Mouse (Mus musculus): ENCODE results near the gene Smim24. TPM values are rescaled to one million over a fixed set of nuclear protein-coding genes. Genes with fewer than 3 reads are reported as not detected.

Gene Smim24
- polyA plus RNA-seq, 1 experiment from 2014 or later, result 0.84 TPM

GRCm38 (mm10) chr10:81354738-81355477 lies 37.9 kb upstream of the Smim24 start:
- no peaks in the 10 kb centered on the region for H3K9me3 ChIP-seq (ENCODE audit: control insufficient read depth, low read length)
- WGBS, result 70% methylated on average over 9 of the region's 9 CpGs
- H3K27me3 ChIP-seq (ENCODE audit: control insufficient read depth, insufficient read depth, low read length), result no peaks in the 10 kb centered on the region
- DNase-seq (ENCODE audit: low spot score) (no peak), ATAC-seq (ENCODE audit: low FRiP score) (no peak)
- no peak overlapping the region for H3K4me2 ChIP-seq (replicated peaks)
- H3K27ac ChIP-seq, result no peak overlapping the region
- H3K4me1 ChIP-seq (replicated peaks; ENCODE audit: control insufficient read depth, insufficient read depth, low read length), result peaks cover 19% of the 10 kb centered on the region
- H3K36me3 ChIP-seq (replicated peaks; ENCODE audit: control insufficient read depth, insufficient read depth), result no peaks in the 10 kb centered on the region
- H3K9ac ChIP-seq, result no peak overlapping the region
- H3K4me3 ChIP-seq (replicated peaks; ENCODE audit: low read length), result no peak overlapping the region

GRCm38 (mm10) chr10:81355533-81355932 lies 37.3 kb upstream of the Smim24 start:
- H3K9ac ChIP-seq, result no peak overlapping the region
- H3K27me3 ChIP-seq (ENCODE audit: control insufficient read depth, insufficient read depth, low read length), result no peaks in the 10 kb centered on the region
- no peak overlapping the region for H3K27ac ChIP-seq
- 0 out of 2 replicates have a peak, but pooled peaks cover 2% of the 10 kb centered on the region for H3K36me3 ChIP-seq (replicated peaks; ENCODE audit: control insufficient read depth, insufficient read depth)
- DNase-seq (ENCODE audit: low spot score) (no peak), ATAC-seq (ENCODE audit: low FRiP score) (no peak)
- no peak overlapping the region for H3K4me2 ChIP-seq (replicated peaks)
- no peaks in the 10 kb centered on the region for H3K9me3 ChIP-seq (ENCODE audit: control insufficient read depth, low read length)
- 90% methylated on average over 4 of the region's 4 CpGs for WGBS
- peaks cover 18% of the 10 kb centered on the region for H3K4me1 ChIP-seq (replicated peaks; ENCODE audit: control insufficient read depth, insufficient read depth, low read length)
- no peak overlapping the region for H3K4me3 ChIP-seq (replicated peaks; ENCODE audit: low read length)

DNA sequence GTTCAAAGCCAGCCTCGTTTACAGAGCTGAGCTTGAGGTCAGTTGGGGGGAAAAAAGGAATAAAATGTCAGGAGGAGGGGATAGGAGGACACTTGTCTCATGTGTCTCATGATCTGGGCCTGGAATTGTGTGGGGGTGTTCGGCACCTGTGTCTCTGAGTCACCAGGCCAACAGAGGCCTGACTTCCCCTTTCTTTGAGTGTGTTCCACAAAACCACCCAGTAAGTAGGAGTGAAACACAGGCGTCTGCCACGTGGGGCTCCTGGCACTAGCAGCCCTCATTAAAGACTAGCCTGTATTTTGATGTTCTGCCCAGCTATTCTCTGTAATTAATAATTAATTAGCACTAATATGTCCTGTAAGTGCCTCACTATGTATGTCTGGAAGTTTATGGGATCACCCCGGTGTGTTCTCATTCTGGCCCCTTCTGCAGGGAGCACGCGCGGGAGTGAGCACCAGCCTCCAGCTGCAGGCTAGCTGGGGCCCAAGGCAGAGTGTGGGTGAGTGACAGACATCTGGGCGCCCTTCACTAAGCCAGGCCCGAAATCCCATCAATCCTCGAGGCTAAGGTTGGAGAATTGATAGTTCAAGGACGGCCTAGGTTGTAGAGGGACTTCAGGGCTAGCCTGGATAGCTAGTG lies 36.4 kb upstream of the Smim24 start:
- H3K9ac ChIP-seq, result no peak overlapping the region
- no peaks in the 10 kb centered on the region for H3K27me3 ChIP-seq (ENCODE audit: control insufficient read depth, insufficient read depth, low read length)
- no peak overlapping the region for H3K27ac ChIP-seq
- no peak overlapping the region; the same call in 1 of the 2 replicates for H3K4me3 ChIP-seq (replicated peaks; ENCODE audit: low read length)
- H3K9me3 ChIP-seq (ENCODE audit: control insufficient read depth, low read length), result no peaks in the 10 kb centered on the region
- peak overlapping the region; percentile 97 for H3K4me2 ChIP-seq (replicated peaks)
- 0 out of 2 replicates have a peak, but pooled peaks cover 4% of the 10 kb centered on the region for H3K36me3 ChIP-seq (replicated peaks; ENCODE audit: control insufficient read depth, insufficient read depth)
- DNase-seq (ENCODE audit: low spot score) (no peak), ATAC-seq (ENCODE audit: low FRiP score) (no peak)
- 59% methylated on average over 12 of the region's 12 CpGs for WGBS
- peaks cover 18% of the 10 kb centered on the region for H3K4me1 ChIP-seq (replicated peaks; ENCODE audit: control insufficient read depth, insufficient read depth, low read length)

- Histone ChIP-seq H3K4me1 (replicated peaks; ENCODE audit: control insufficient read depth, insufficient read depth, low read length) (peaks cover 18% of the 10 kb centered on the region), H3K4me2 (replicated peaks) (peak within 1 kb of the TSS; percentile 97), H3K27ac (no peak within 1 kb of the TSS; the same call in 1 of the 2 replicates), H3K4me3 (replicated peaks; ENCODE audit: low read length) (peak within 1 kb of the TSS; percentile 81), H3K9me3 (ENCODE audit: control insufficient read depth, low read length) (no peaks in the 10 kb centered on the region), H3K9ac (peak within 1 kb of the TSS; percentile 86), H3K27me3 (ENCODE audit: control insufficient read depth, insufficient read depth, low read length) (no peaks in the 10 kb centered on the region), H3K36me3 (replicated peaks; ENCODE audit: control insufficient read depth, insufficient read depth) (0 out of 2 replicates have a peak, but pooled peaks cover 4% of the 10 kb centered on the region)
- DNase-seq (ENCODE audit: low spot score) (peak; percentile 92), ATAC-seq (ENCODE audit: low FRiP score) (peak; percentile 92)
- 2% methylated on average over 65 of the region's 79 CpGs for WGBS
These were observed 35.6 kb upstream of the Smim24 start, which contains the start of gene Mfsd12 for GRCm38 (mm10) chr10:81356991-81357844. Gene Mfsd12 (plus strand): TSS chr10:81357491.

- H3K9ac ChIP-seq, result peak overlapping the region; percentile 86
- peak overlapping the region; percentile 97 for H3K4me2 ChIP-seq (replicated peaks)
- H3K36me3 ChIP-seq (replicated peaks; ENCODE audit: control insufficient read depth, insufficient read depth), result 0 out of 2 replicates have a peak, but pooled peaks cover 4% of the 10 kb centered on the region
- H3K9me3 ChIP-seq (ENCODE audit: control insufficient read depth, low read length), result no peaks in the 10 kb centered on the region
- H3K27me3 ChIP-seq (ENCODE audit: control insufficient read depth, insufficient read depth, low read length), result 0 out of 2 replicates have a peak, but pooled peaks cover 6% of the 10 kb centered on the region
- H3K4me1 ChIP-seq (replicated peaks; ENCODE audit: control insufficient read depth, insufficient read depth, low read length), result peaks cover 20% of the 10 kb centered on the region
- 22% methylated on average over 4 of the region's 4 CpGs for WGBS
- ATAC-seq (ENCODE audit: low FRiP score) (no peak), DNase-seq (ENCODE audit: low spot score) (no peak)
- peak overlapping the region; percentile 81 for H3K4me3 ChIP-seq (replicated peaks; ENCODE audit: low read length)
- H3K27ac ChIP-seq, result no peak overlapping the region
These were observed 34.6 kb upstream of the Smim24 start for GRCm38 (mm10) chr10:81358209-81358608.

DNA sequence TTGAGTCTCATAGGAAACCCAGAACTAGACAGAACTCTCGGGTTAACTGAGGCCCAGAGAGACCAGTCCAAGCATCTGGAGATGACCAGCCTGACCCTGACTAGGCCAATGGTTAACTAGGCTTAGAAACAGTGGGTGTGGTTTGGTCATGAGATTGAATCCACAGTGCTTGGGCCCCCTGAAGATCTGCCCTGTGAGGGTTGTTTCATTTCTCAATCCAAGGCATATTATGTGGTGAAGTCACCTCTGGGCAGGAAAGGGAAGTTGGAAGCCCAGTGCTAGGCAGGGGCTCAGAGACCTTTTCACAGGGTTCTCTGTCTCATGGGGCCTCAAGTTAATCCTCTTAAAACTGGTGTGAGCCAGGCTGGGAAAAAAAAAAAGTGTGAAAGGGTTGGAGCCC lies 34.0 kb upstream of the Smim24 start:
- H3K4me3 ChIP-seq (replicated peaks; ENCODE audit: low read length), result peak overlapping the region; percentile 81; the same call in 1 of the 2 replicates

DNA sequence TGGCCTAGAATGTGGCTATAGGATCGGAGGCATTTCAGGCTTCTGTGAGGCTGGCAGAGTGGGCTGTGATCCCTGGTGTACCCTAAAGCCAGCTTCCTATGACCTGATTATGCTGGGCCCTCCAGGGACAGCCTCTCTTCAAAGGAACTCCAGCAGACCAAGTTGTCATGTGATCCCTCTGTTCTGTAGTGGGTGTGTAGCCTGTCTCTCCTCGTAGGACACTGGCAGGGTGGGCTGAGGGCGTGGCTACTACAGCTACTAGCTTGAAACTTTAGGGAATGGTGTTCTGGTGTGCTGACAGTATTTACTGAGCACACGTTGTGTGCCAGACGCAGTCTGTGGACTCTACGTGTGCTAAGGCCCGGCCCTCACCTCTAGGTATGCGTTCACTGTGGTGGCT lies 32.1 kb upstream of the Smim24 start:
- no peak overlapping the region for H3K9ac ChIP-seq
- no peaks in the 10 kb centered on the region for H3K9me3 ChIP-seq (ENCODE audit: control insufficient read depth, low read length)
- no peak overlapping the region for H3K27ac ChIP-seq
- H3K4me3 ChIP-seq (replicated peaks; ENCODE audit: low read length), result no peak overlapping the region
- no peak for ATAC-seq (ENCODE audit: low FRiP score)
- H3K36me3 ChIP-seq (replicated peaks; ENCODE audit: control insufficient read depth, insufficient read depth), result 0 out of 2 replicates have a peak, but pooled peaks cover 4% of the 10 kb centered on the region
- H3K4me1 ChIP-seq (replicated peaks; ENCODE audit: control insufficient read depth, insufficient read depth, low read length), result peaks cover 36% of the 10 kb centered on the region
- 69% methylated on average over 8 of the region's 8 CpGs for WGBS
- no peak for DNase-seq (ENCODE audit: low spot score)
- H3K27me3 ChIP-seq (ENCODE audit: control insufficient read depth, insufficient read depth, low read length), result peaks cover 21% of the 10 kb centered on the region
- H3K4me2 ChIP-seq (replicated peaks), result no peak overlapping the region

More for the DNA sequence above, 34.0 kb upstream of the Smim24 start:
- peaks cover 12% of the 10 kb centered on the region for H3K27me3 ChIP-seq (ENCODE audit: control insufficient read depth, insufficient read depth, low read length)
- no peak for DNase-seq (ENCODE audit: low spot score)
- peak overlapping the region; percentile 86 for H3K9ac ChIP-seq
- H3K9me3 ChIP-seq (ENCODE audit: control insufficient read depth, low read length), result no peaks in the 10 kb centered on the region
- ATAC-seq (ENCODE audit: low FRiP score), result no peak
- H3K27ac ChIP-seq, result no peak overlapping the region
- 58% methylated on average over 1 of the region's 1 CpGs for WGBS
- peaks cover 26% of the 10 kb centered on the region for H3K4me1 ChIP-seq (replicated peaks; ENCODE audit: control insufficient read depth, insufficient read depth, low read length)
- H3K4me2 ChIP-seq (replicated peaks), result peak overlapping the region; percentile 97
- 0 out of 2 replicates have a peak, but pooled peaks cover 4% of the 10 kb centered on the region for H3K36me3 ChIP-seq (replicated peaks; ENCODE audit: control insufficient read depth, insufficient read depth)

- no peak for ATAC-seq (ENCODE audit: low FRiP score)
- DNase-seq (ENCODE audit: low spot score), result no peak
- Histone ChIP-seq H3K4me1 (replicated peaks; ENCODE audit: control insufficient read depth, insufficient read depth, low read length) (peaks cover 32% of the 10 kb centered on the region), H3K36me3 (replicated peaks; ENCODE audit: control insufficient read depth, insufficient read depth) (peaks cover 20% of the 10 kb centered on the region), H3K9ac (no peak overlapping the region), H3K27ac (no peak overlapping the region), H3K9me3 (ENCODE audit: control insufficient read depth, low read length) (no peaks in the 10 kb centered on the region), H3K27me3 (ENCODE audit: control insufficient read depth, insufficient read depth, low read length) (peaks cover 21% of the 10 kb centered on the region), H3K4me2 (replicated peaks) (no peak overlapping the region), H3K4me3 (replicated peaks; ENCODE audit: low read length) (no peak overlapping the region)
- 81% methylated on average over 12 of the region's 12 CpGs for WGBS
These were observed 30.4 kb upstream of the Smim24 start for GRCm38 (mm10) chr10:81362336-81362949.

Data from hindbrain, embryonic 14.5 days (tissue).